Comparison of ENCODE assay signal across 25 mouse cellular contexts in the genomic region with DNA sequence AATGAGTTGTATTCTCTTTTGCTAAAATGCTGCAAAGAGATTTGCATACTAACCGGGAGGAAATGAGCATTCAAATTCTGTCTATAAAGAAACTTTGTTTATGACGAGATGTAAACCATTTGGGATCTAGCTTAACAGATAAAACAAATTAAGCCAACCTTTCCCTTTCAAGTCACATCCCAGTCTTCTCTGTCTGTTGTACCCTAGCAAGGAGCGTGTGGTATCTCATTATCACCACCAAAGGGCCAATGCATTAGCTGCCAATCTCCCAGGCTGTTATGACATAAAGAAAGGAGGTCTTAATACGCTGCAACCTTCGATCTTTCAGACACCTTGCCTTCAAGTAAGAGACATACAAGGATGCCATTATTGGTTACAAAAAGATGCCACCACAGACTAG. TPM values are rescaled to one million over a fixed set of nuclear protein-coding genes. Genes with fewer than 3 reads are reported as not detected.
A peak's percentile ranks its signal among the peaks of the same experiment; 100 is the strongest.
DNase-seq lines count a peak whose midpoint lies in the region; ATAC-seq and TF ChIP-seq lines count a peak whose summit lies in the region.
"Had no signal": no experiment of that assay in that cellular context is flagged by ENCODE, and none has a peak within 500 bp of the region (broad histone marks: within the 10 kb centered on the region; RNA-seq: fewer than 3 reads in every experiment).

No protein-coding gene starts in this region.

- ATAC-seq in forebrain, embryonic 15.5 days (replicated peaks), result no peak
- no peak for ATAC-seq in hindbrain, embryonic 13.5 days (ENCODE audit: low FRiP score)
- no peak for ATAC-seq in midbrain, embryonic 11.5 days (ENCODE audit: low FRiP score)
- ATAC-seq in midbrain, postnatal 0 days (ENCODE audit: low FRiP score), result no peak
- ATAC-seq: forebrain, postnatal 0 days had no signal

- no peaks in the 10 kb centered on the region for H3K36me3 ChIP-seq in forebrain, embryonic 15.5 days
- no peaks in the 10 kb centered on the region for H3K36me3 ChIP-seq in forebrain, embryonic 10.5 days (replicated peaks)
- no peaks in the 10 kb centered on the region for H3K36me3 ChIP-seq in hindbrain, embryonic 13.5 days
- H3K36me3 ChIP-seq in hindbrain, embryonic 10.5 days, result no peaks in the 10 kb centered on the region
- no peaks in the 10 kb centered on the region for H3K36me3 ChIP-seq in midbrain, embryonic 11.5 days (ENCODE audit: control insufficient read depth, insufficient read depth, low read length)
- H3K36me3 ChIP-seq in midbrain, postnatal 0 days (ENCODE audit: insufficient read depth, low read length), result no peaks in the 10 kb centered on the region
- H3K36me3 ChIP-seq: embryonic facial prominence, embryonic 10.5 days; embryonic facial prominence, embryonic 12.5 days had no signal

- DNase-seq in forebrain, embryonic 10.5 days (ENCODE audit: extremely low spot score, low spot score), result no peak
- no peak for DNase-seq in hindbrain, embryonic 10.5 days (ENCODE audit: low spot score)
- peak; percentile 56 for DNase-seq in midbrain, embryonic 11.5 days (ENCODE audit: low spot score, missing footprints)
- DNase-seq in midbrain, postnatal 0 days (ENCODE audit: low spot score), result no peak
- DNase-seq in brain, embryonic 14.5 days (ENCODE audit: low read depth), result peak; percentile 71
- no peak for DNase-seq in urinary bladder, postnatal 14 days (ENCODE audit: low spot score)
- DNase-seq: adrenal gland, adult 2 months; adrenal gland, postnatal 10 days; adrenal gland, postnatal 25 days; cerebellum, adult 11-12 months; cerebellum, adult 2 months; cerebellum, adult 9-10 months; cerebellum, postnatal 10 days; cerebellum, postnatal 25 days; forebrain, postnatal 0 days had no signal

- 0 out of 2 replicates have a peak overlapping the region, but pooled peaks have one; percentile 1 for H3K27ac ChIP-seq in forebrain, embryonic 15.5 days (replicated peaks)
- no peak overlapping the region for H3K27ac ChIP-seq in forebrain, embryonic 10.5 days
- H3K27ac ChIP-seq in hindbrain, embryonic 13.5 days, result 0 out of 2 replicates have a peak overlapping the region, but pooled peaks have one; percentile 18
- H3K27ac ChIP-seq in hindbrain, embryonic 10.5 days, result no peak overlapping the region
- no peak overlapping the region for H3K27ac ChIP-seq in midbrain, embryonic 11.5 days (ENCODE audit: low read depth, low read length)
- no peak overlapping the region for H3K27ac ChIP-seq in midbrain, postnatal 0 days (ENCODE audit: low read depth, low read length)
- H3K27ac ChIP-seq: embryonic facial prominence, embryonic 10.5 days; embryonic facial prominence, embryonic 12.5 days had no signal

- no peak overlapping the region for H3K4me2 ChIP-seq in forebrain, embryonic 15.5 days (replicated peaks)
- H3K4me2 ChIP-seq in hindbrain, embryonic 13.5 days, result no peak overlapping the region
- no peak overlapping the region for H3K4me2 ChIP-seq in midbrain, embryonic 11.5 days
- H3K4me2 ChIP-seq in midbrain, postnatal 0 days (ENCODE audit: low read depth, low read length, poor library complexity, severe bottlenecking), result no peak overlapping the region
- H3K4me2 ChIP-seq: embryonic facial prominence, embryonic 12.5 days had no signal

- TF ChIP-seq POLR2A in brain, embryonic 14.5 days (IDR thresholded peaks at IDR 0.05; ENCODE audit: borderline replicate concordance, extremely low read depth, insufficient read depth, insufficient read length, poor library complexity, severe bottlenecking), result no peak

- WGBS in forebrain, embryonic 15.5 days, result 47% methylated on average over 5 of the region's 5 CpGs
- 87% methylated on average over 5 of the region's 5 CpGs for WGBS in forebrain, embryonic 10.5 days
- WGBS in hindbrain, embryonic 13.5 days, result 67% methylated on average over 5 of the region's 5 CpGs
- 83% methylated on average over 5 of the region's 5 CpGs for WGBS in hindbrain, embryonic 10.5 days
- WGBS in midbrain, embryonic 11.5 days, result 77% methylated on average over 5 of the region's 5 CpGs
- WGBS in midbrain, postnatal 0 days, result 58% methylated on average over 5 of the region's 5 CpGs

- no peaks in the 10 kb centered on the region for H3K9me3 ChIP-seq in forebrain, embryonic 15.5 days
- no peaks in the 10 kb centered on the region for H3K9me3 ChIP-seq in forebrain, embryonic 10.5 days
- H3K9me3 ChIP-seq in hindbrain, embryonic 13.5 days, result no peaks in the 10 kb centered on the region
- no peaks in the 10 kb centered on the region for H3K9me3 ChIP-seq in hindbrain, embryonic 10.5 days
- H3K9me3 ChIP-seq in midbrain, embryonic 11.5 days (ENCODE audit: control insufficient read depth, low read length), result no peaks in the 10 kb centered on the region
- no peaks in the 10 kb centered on the region for H3K9me3 ChIP-seq in midbrain, postnatal 0 days (ENCODE audit: low read length)
- H3K9me3 ChIP-seq: embryonic facial prominence, embryonic 10.5 days; embryonic facial prominence, embryonic 12.5 days had no signal

- H3K4me3 ChIP-seq in forebrain, embryonic 15.5 days, result no peak overlapping the region
- H3K4me3 ChIP-seq in forebrain, embryonic 10.5 days, result no peak overlapping the region
- H3K4me3 ChIP-seq in hindbrain, embryonic 13.5 days, result no peak overlapping the region
- H3K4me3 ChIP-seq in hindbrain, embryonic 10.5 days, result no peak overlapping the region
- H3K4me3 ChIP-seq in midbrain, embryonic 11.5 days (ENCODE audit: low read depth, low read length), result no peak overlapping the region
- H3K4me3 ChIP-seq in midbrain, postnatal 0 days (ENCODE audit: low read depth, low read length), result no peak overlapping the region
- H3K4me3 ChIP-seq: embryonic facial prominence, embryonic 10.5 days; embryonic facial prominence, embryonic 12.5 days had no signal

- peaks cover 18% of the 10 kb centered on the region for H3K4me1 ChIP-seq in forebrain, embryonic 15.5 days
- H3K4me1 ChIP-seq in forebrain, embryonic 10.5 days, result no peaks in the 10 kb centered on the region
- H3K4me1 ChIP-seq in hindbrain, embryonic 13.5 days (replicated peaks), result peaks cover 24% of the 10 kb centered on the region
- 0 out of 2 replicates have a peak, but pooled peaks cover 3% of the 10 kb centered on the region for H3K4me1 ChIP-seq in hindbrain, embryonic 10.5 days (replicated peaks)
- no peaks in the 10 kb centered on the region for H3K4me1 ChIP-seq in midbrain, embryonic 11.5 days (ENCODE audit: control insufficient read depth, insufficient read depth, low read length)
- no peaks in the 10 kb centered on the region; the same call in 1 of the 2 replicates for H3K4me1 ChIP-seq in midbrain, postnatal 0 days (ENCODE audit: insufficient read depth, low read length)
- H3K4me1 ChIP-seq: embryonic facial prominence, embryonic 10.5 days; embryonic facial prominence, embryonic 12.5 days had no signal

- H3K27me3 ChIP-seq in forebrain, embryonic 15.5 days, result no peaks in the 10 kb centered on the region
- H3K27me3 ChIP-seq in forebrain, embryonic 10.5 days (ENCODE audit: poor library complexity, severe bottlenecking), result no peaks in the 10 kb centered on the region
- no peaks in the 10 kb centered on the region for H3K27me3 ChIP-seq in hindbrain, embryonic 13.5 days
- H3K27me3 ChIP-seq in hindbrain, embryonic 10.5 days (ENCODE audit: insufficient read depth, poor library complexity, severe bottlenecking), result no peaks in the 10 kb centered on the region
- no peaks in the 10 kb centered on the region for H3K27me3 ChIP-seq in midbrain, embryonic 11.5 days (ENCODE audit: control insufficient read depth, insufficient read depth, low read length)
- no peaks in the 10 kb centered on the region for H3K27me3 ChIP-seq in midbrain, postnatal 0 days (ENCODE audit: insufficient read depth, low read length)
- H3K27me3 ChIP-seq: embryonic facial prominence, embryonic 12.5 days had no signal

- TF ChIP-seq CTCF in midbrain, postnatal 0 days (IDR thresholded peaks at IDR 0.05), result no peak
- no peak for TF ChIP-seq CTCF in brain, embryonic 14.5 days (IDR thresholded peaks at IDR 0.05; ENCODE audit: borderline replicate concordance, extremely low read depth, insufficient read depth, insufficient read length)

- no peak overlapping the region for H3K9ac ChIP-seq in forebrain, embryonic 15.5 days (replicated peaks)
- H3K9ac ChIP-seq in hindbrain, embryonic 13.5 days, result no peak overlapping the region
- no peak overlapping the region for H3K9ac ChIP-seq in midbrain, embryonic 11.5 days (ENCODE audit: low read length)
- H3K9ac ChIP-seq in midbrain, postnatal 0 days (replicated peaks; ENCODE audit: low read length, poor library complexity, severe bottlenecking), result no peak overlapping the region
- H3K9ac ChIP-seq: embryonic facial prominence, embryonic 12.5 days; forebrain, postnatal 0 days had no signal

RNA-seq across cellular contexts. Expression of gene Tmem207, which starts 0.7 kb away (rescaled TPM):
- polyA plus RNA-seq in forebrain, embryonic 15.5 days (2015; fragmentation: Nextera tagmentation; extraction: Ambion mirVana), result 0.26 TPM in 1 of 2 replicates, not detected in the other
- not detected in 2 replicates for polyA plus RNA-seq in forebrain, embryonic 10.5 days (2016; fragmentation: Nextera tagmentation; extraction: Ambion mirVana)
- 0.14 and 0.16 TPM in 2 replicates for polyA plus RNA-seq in hindbrain, embryonic 13.5 days (2015; fragmentation: Nextera tagmentation; extraction: Ambion mirVana)
- 0.24 TPM in 1 of 2 replicates, not detected in the other for polyA plus RNA-seq in hindbrain, embryonic 10.5 days (2016; fragmentation: Nextera tagmentation; extraction: Ambion mirVana)
- 0.20 and 0.36 TPM in 2 replicates for polyA plus RNA-seq in midbrain, embryonic 11.5 days (2014; fragmentation: Nextera tagmentation; extraction: Ambion mirVana)
- 0.93 TPM in 1 of 2 replicates, not detected in the other for total RNA-seq in midbrain, postnatal 0 days (2014; rRNA removed)
- polyA plus RNA-seq in midbrain, postnatal 0 days (2015; fragmentation: Nextera tagmentation; extraction: Ambion mirVana), result 0.07 TPM in 1 of 2 replicates, not detected in the other
- polyA plus RNA-seq in brain, embryonic 14.5 days (2012; rRNA removed), result 0.10 and 0.25 TPM in 2 replicates
- total RNA-seq: adrenal gland, adult 2 months; adrenal gland, postnatal 10 days; adrenal gland, postnatal 4 days; ES-E14; forebrain, postnatal 0 days; MEL had no signal
- polyA plus RNA-seq: adrenal gland, adult 2 months; C2C12; cerebellum, adult 2 months; cortical plate, adult 2 months; embryonic facial prominence, embryonic 10.5 days; embryonic facial prominence, embryonic 12.5 days; embryonic facial prominence, embryonic 14.5 days; forebrain, postnatal 0 days had no signal

RNA-seq across cellular contexts. Expression of gene Il1rap, which starts 55.7 kb away (rescaled TPM):
- 4.2 and 5.3 TPM in 2 replicates for polyA plus RNA-seq in forebrain, embryonic 15.5 days (2015; fragmentation: Nextera tagmentation; extraction: Ambion mirVana)
- polyA plus RNA-seq in forebrain, embryonic 10.5 days (2016; fragmentation: Nextera tagmentation; extraction: Ambion mirVana), result 2.4 and 3.1 TPM in 2 replicates
- polyA plus RNA-seq in hindbrain, embryonic 13.5 days (2015; fragmentation: Nextera tagmentation; extraction: Ambion mirVana), result 7.8 and 7.9 TPM in 2 replicates
- 3.1 and 3.5 TPM in 2 replicates for polyA plus RNA-seq in hindbrain, embryonic 10.5 days (2016; fragmentation: Nextera tagmentation; extraction: Ambion mirVana)
- 7.2 and 8.1 TPM in 2 replicates for polyA plus RNA-seq in midbrain, embryonic 11.5 days (2014; fragmentation: Nextera tagmentation; extraction: Ambion mirVana)
- total RNA-seq in midbrain, postnatal 0 days (2014; rRNA removed), result 10.5 and 13.9 TPM in 2 replicates
- polyA plus RNA-seq in midbrain, postnatal 0 days (2015; fragmentation: Nextera tagmentation; extraction: Ambion mirVana), result 7.9 and 8.2 TPM in 2 replicates
- polyA plus RNA-seq in brain, embryonic 14.5 days (2012; rRNA removed), result 4.0 and 6.7 TPM in 2 replicates

Comparison
In these comparisons a context has a peak if more than half of its experiments do, and no peak if none do; other contexts are left out.
1. H3K27ac ChIP-seq: peak in forebrain, embryonic 15.5 days (single experiment) and hindbrain, embryonic 13.5 days (single experiment); none in forebrain, embryonic 10.5 days (single experiment), hindbrain, embryonic 10.5 days (single experiment), midbrain, embryonic 11.5 days (single experiment) and midbrain, postnatal 0 days (single experiment).
2. DNase-seq: peak in midbrain, embryonic 11.5 days (single experiment) and brain, embryonic 14.5 days (single experiment); none in forebrain, embryonic 10.5 days (single experiment), hindbrain, embryonic 10.5 days (single experiment), midbrain, postnatal 0 days (single experiment) and urinary bladder, postnatal 14 days (single experiment).